Mouse (Mus musculus): ENCODE measurements around the gene Ube2a.
A peak's percentile ranks its signal among the peaks of the same experiment; 100 is the strongest.

Gene Ube2a

GRCm38 (mm10) chrX:36901655-36902054 is 28.0 kb downstream of the Ube2a start:
- DNase-seq (ENCODE audit: low spot score in 2 of 2), result no peak

- DNase-seq (ENCODE audit: low spot score in 2 of 2), result peak in 1 of 2 experiments; percentile 0
These were observed 28.8 kb downstream of the Ube2a start, which contains the start of gene Nkrf for GRCm38 (mm10) chrX:36902321-36903114. Gene Nkrf, minus strand, starts transcription at chrX:36902899.

- DNase-seq (ENCODE audit: low spot score in 2 of 2), result peak; percentile 81 to 91
These were observed 29.5 kb downstream of the Ube2a start for GRCm38 (mm10) chrX:36903115-36903768.

- no peak for DNase-seq (ENCODE audit: low spot score in 2 of 2)
These were observed 32.8 kb downstream of the Ube2a start for GRCm38 (mm10) chrX:36906539-36906938.

GRCm38 (mm10) chrX:36911343-36911742 is 37.6 kb downstream of the Ube2a start:
- peak; percentile 5 to 20 for DNase-seq (ENCODE audit: low spot score in 2 of 2)

- no peak for DNase-seq (ENCODE audit: low spot score in 2 of 2)
These were observed 44.0 kb downstream of the Ube2a start for GRCm38 (mm10) chrX:36917749-36918148.

GRCm38 (mm10) chrX:36921346-36921745 is 47.6 kb downstream of the Ube2a start:
- no peak for DNase-seq (ENCODE audit: low spot score in 2 of 2)

GRCm38 (mm10) chrX:36928791-36929190 is 55.1 kb downstream of the Ube2a start:
- no peak for DNase-seq (ENCODE audit: low spot score in 2 of 2)

GRCm38 (mm10) chrX:36929694-36930093 is 56.0 kb downstream of the Ube2a start:
- no peak for DNase-seq (ENCODE audit: low spot score in 2 of 2)

GRCm38 (mm10) chrX:36930574-36930973 is 56.9 kb downstream of the Ube2a start:
- DNase-seq (ENCODE audit: low spot score in 2 of 2), result no peak

Measured in urinary bladder, postnatal 36 days (tissue).